Mouse (Mus musculus): ENCODE measurements around the gene Ajm1.

Gene Ajm1

DNA sequence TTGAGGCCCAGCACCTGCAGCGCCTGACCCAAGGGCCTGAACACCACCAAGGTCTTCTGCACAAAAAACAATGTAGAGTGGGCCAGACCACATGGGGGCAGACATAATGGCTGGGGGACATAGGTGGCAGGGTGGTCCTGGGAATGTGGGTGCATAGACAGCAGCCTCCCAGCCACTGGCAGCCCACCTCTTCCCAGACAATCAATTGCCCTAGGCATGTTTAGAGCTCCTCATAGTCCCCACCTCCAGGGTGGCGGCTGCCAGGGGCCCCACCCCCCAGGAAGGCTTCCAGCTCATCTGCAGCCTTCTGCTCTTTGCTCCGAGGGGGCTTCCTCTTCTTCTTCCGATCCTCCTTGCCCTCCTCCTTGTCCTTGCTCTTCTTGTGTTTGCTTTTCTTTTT, 2.0 kb upstream of the Ajm1 start:
- DNase-seq (ENCODE audit: low spot score): no peak

DNA sequence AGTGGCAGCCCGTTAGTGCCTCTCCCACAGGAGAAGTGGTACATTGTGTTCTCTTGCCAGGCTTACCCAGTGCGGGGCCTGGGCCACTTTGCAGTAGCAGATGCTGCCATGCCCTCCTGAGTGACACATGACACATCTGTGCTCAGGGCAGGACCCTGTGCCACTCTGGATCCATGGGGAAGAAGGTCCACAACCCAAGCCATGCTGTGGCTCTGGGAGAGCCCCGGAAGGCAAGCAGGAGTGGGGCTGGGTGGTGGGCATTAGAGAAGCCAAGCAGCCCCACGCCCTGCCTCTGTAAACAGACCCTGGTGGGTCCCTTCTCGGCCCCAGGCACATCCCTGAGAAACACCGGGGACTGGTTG, 1.5 kb upstream of the Ajm1 start:
- no peak for DNase-seq (ENCODE audit: low spot score)

DNA sequence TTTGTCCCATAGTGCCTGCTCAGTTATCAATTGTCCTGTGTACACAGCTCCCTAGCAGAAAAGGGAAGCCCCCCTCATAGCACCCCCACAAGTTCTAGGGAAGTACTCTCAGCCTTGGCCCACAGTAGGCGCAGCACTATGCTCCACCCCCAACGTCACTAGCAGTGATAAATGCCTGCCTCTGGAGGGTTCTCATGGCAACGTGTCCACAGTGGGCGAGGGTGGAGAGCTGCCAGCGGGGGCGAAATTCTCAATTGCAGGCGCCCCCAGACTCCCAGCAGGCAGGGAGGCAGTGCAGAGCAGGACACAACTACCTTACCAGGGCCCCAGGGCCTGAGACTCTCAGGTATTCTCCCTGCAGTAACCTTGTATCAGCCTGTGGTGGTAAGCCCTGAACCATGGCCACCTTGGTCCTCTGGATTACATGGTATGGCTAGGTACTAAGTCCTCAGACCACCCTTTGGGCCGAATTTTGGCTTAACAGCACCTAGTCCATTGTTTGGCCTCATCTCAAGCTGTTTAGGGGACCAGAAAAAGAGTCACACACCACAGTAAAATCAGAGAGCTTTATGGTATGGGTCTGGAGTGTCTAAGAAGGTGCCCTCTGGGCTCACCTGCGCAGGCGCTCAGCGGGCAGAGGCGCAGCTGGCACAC, 1.0 kb upstream of the Ajm1 start:
- DNase-seq (ENCODE audit: low spot score): no peak

DNA sequence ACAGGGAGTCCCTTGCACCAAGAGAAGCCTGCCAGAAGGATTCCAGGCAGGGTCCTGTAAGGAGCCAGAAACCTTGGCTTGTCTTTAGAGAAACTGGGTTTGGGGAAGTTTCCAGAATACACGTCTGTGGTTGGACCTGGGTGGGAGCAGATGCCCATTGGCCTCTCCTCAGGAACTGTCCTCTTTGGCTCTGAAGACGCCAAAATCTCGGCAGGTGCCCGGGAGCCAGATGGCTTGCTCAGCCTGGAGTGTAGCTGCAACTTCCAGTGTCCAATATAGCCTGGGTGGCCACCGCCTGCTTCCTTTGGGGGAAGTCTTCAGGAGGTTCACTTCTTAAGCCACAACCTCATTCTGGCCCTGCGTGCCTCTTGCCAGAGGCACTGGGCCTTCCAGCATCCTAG, 344 bp upstream of the Ajm1 start:
- DNase-seq (ENCODE audit: low spot score): no peak

DNA sequence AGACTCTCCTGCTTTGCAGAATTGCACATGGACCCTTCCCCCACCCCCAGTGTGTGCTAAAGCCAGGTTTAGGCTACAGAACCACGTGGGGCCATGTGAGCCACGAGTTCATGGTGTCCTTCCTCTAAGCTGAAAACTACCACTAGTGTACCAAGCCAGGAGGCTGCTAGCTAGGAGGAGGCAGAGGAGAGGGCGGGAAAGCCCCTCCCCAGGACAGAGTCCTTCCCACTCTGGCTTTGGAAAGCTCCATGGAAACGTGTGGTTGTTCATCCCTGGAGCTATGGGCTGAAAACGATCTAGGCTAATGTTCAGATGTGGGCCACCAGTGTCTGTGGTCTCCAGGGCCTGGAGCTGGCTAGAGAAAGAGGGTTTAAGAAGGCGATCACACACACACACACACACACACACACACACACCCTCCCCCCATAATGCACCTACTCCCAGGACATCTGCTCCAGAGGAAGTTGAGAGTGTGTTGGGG, 896 bp downstream of the Ajm1 start:
- DNase-seq (ENCODE audit: low spot score): no peak

DNA sequence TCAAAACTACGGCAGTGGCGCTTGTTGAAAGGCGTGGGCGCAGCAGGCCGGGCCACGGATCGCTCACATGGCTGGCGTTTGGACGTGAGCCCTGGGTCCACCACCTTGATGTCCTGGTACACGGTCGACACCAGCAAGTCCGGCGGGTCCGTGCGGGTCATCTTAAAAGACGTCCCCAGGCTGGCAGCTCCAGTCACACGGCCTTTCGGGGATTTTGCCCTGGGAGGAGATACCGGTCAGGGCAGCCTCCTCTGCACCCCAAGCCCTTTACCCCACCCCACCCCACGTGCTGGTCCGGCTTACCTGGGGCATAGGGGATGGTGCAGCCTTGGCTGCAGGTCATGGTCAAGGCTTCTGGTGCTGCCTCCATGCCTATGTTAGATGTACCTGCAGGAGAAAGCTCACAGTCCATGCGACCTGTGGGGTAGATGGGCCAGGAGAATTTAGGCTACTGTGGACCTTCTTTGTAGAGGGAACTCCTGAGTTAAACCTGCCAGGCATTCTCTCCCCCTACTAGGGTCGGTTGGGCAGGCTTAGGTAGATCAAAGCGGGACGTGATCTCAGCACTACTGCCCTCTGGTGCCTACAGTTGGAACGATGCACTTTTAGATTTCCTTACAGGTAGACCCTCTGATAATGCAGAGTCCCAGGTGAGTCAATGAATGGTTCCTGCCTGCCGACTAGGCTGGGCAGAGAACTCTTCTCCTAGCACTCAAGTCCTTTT, 1.7 kb downstream of the Ajm1 start:
- DNase-seq (ENCODE audit: low spot score): peak; percentile 66

DNA sequence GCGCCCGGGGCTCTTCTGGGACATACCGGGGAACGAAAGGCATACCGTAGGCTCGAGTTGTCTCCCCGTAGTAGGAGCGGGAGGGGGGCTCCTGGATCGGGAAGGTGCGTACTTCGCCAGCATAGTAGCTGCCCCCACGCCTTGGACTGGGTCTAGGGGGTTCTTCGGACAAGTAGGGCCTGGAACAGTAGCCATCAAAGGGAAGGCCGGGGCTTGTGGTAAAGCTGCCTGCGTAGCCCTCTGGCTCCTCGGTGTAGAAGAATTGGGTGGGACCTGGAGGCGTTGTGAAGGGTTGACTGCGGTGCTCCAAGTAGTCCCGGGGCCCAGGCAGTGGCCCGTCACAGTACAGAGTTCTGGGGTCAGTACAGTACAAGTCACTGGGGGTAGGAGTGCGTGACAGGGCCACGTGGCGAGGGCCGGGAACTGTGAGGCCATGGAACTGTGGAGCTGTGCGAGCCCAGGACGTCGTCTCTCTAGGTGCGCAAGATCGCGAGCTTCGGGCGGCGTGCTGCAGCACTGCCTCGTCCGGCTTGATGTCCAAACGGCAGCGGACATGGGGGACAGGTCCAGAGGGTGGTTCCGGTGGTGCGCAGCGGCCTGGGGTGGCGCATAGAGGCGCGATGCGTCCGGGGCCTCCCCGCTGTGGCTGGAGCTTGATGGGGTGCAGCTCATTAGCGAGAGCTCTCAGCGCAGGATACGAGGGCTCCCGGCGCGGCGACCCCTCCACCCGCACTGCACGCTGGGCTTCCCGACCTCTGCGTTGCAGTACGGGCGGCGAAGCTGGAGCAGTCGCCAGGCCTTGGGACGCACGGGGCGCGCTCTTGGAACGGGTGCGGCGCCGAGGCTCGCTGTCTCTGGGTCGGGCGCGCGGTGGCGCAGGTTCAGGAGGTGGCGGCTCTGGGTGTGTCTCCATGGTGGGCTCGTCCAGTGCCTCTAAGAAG, 2.5 kb downstream of the Ajm1 start:
- DNase-seq (ENCODE audit: low spot score): no peak

DNA sequence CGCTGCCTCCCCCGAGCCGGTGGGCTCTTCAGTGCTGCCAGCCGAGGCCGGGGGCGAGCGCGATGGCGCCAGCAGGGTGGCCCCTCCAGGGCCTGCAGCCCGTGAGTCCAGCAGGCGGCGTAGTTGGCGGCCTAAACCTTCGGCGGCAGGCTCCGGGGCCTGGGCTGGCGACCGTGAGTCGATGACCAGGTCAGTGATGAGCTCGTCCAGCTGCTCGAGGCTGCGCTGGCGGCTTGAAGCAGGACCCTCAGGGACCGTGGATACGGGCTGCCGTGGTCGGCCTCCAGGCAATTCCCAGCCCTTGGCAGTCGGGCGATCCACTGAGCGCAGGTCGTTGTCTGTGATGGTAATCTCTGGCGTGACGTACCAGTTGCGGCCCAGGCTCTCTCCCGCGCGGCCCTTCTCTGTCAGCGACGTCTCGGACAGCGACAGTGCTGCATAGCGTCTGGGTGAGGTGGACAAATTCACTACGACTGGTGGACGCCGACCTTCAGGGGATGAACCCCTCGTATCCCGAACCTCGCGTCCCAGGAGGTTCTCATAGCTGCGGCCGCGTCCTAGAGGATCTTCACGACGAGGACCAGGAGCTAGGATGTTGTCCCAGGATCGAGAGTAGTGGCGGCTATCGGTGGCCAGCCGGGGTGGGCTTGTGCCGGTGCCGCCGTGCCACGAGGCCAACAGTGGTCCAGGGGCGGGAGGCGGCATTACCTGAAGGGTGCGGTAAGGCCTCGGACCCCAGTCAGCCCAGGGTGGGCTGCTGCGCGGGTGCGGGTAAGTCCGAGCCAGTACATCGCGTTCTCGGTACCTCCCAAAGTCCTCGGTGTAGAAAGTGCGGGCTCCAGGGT, 3.4 kb downstream of the Ajm1 start:
- no peak for DNase-seq (ENCODE audit: low spot score)

DNA sequence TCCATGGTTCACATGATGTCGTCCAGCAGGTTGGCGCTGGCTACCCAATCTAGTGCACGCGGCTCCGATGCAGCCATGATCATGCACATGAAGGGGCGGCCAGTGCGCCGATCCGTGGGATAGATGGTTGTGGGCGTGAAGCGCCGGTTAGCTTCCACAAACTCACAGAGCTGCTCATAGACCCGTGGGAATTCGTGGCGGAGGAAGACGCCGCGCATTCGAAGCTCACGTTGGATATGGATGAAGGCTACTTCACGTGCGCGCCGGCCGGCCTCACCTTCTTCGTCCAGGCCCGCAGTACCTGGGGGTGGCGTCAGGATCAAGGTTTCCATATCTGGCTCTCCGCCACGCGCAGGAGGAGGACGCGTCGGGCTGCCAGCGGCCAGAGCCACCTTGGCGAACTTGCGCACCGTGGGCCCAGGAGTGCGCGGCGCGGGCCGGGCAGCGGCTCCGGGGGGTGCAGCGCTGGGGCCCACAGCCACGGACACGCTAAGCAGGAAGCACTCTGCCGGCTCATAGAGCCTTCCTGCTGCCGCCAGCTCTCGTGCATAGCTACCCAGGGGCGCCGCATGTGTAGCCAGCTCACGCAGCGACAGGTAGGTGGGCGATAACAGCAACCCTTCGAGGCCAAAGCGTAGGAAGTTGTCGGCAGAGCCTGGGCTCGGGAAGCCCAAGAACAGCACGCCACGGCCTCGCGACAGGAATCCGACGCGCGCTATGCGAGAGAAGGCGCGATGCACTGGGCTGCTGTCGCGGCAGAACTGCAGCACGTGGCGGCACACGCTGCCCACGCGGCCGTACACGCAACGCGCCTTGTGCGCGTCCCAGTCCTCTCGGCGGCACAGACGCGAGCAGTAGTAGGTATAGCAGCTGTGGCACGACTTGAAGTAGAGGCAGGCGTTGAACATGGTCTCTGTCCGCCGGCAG, 4.3 kb downstream of the Ajm1 start:
- DNase-seq (ENCODE audit: low spot score): peak; percentile 36

DNA sequence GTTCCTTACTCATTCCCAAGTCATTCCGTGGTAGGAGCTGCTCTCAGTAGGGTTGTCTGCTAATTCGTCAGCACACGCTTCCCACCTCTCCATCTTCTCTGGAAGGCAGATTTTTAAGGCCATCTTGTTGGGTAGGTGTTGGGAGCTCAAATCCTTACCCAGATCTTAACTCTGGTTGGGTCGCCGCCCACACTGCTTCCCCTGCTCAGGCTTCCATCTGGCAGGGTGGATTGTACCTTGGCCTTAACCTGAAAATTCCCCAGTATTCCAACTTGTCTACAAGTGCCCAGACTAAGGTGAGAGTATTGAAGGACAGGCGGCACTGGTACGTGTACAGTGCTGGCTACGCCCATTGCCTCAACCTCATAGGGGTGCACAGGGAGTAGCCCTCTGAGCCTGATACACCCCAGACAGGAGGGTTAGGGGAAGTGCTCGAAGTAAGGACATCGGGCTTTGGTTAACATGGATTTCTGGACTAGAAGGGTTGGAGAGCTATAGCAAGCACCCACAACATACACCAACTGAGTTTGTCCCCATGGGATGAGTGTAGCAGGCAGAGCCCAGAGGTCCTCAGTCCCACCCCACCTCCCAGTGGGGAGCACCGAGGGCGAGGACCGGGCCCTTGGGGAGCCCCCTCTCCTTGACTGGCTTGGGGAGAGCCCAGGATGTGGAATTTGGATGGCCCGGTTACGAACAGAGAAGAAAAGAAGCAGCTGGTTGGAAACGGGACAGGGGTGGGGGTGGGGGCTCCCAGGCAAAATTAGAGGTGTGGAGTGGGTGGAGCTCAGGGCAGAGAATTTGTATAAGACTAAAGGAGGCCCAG, 5.3 kb downstream of the Ajm1 start:
- DNase-seq (ENCODE audit: low spot score): no peak

DNA sequence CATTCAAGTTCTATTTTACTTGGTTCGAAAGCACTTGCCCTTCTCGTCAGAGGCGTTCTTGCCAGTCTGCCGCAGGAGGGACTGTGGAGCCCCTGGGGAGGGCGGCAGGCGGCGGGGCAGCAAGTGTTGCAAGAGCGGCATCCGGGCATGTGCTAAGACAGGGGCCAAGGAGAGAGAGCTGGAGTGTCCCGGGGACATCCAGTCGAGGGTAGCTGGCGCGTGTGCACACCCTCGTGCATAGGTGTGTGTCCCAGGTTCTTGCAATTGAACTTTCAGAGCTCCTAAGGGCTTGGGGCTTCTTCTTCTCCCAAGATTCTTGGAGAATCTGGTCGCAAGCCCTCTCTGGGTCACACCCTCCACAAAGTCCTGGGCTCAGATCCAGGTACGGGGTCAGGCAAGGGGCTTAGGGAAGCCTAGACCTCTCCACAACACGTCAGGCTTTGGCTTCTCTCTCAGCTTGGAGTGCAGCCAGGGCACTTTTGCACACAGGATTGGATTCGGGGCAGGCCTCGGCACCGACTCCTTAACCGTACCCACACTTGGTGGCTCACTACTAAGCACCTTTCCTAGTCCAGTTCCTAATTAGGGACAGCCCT, 6.0 kb downstream of the Ajm1 start:
- DNase-seq (ENCODE audit: low spot score): peak; percentile 26

DNA sequence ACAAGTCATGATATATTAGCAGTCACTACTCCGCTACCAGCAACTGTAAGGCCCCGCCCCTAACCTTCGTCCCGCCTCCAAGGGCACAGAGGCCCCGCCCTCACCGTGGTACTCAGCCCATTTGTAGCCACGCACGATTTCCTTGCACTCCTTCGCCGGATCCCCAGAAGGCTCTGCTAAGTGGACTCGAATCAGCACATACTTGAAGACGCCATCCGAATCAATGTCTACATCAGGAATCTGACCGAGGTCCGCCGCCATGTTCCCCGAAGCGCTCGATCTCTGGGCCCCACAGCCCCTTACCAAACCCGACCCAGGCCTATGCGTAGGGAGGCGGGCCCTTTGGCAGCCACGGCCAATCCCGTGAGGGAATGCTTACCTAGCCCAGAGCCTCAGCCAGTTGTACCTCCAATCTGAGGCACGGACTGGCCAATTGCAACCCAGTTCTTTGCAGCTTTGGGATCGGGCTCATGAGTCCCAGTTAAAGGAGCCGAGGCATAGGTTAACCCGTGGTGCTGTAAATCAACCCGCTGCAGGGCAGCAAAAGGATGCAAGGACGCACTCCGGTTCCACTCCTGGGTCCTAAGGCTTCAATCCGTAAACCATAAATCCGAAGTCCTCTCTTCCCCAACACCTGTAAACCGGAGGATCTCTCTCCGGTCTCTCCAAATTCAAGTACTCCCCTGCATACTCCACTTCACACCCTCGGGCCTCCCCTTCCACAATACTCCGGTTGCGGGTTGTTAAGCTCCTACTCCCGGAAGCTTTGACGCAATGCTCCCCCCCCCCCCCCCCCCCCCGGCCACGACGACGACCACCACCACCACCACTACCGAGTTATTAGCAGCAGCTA, 6.8 kb downstream of the Ajm1 start, which contains the start of the genes Mamdc4 and Phpt1:
Gene Mamdc4, minus strand, starts transcription at position 267 of the 853 bp plus-strand sequence.
Gene Phpt1, minus strand, starts transcription at position 646 of the 853 bp plus-strand sequence.
- DNase-seq (ENCODE audit: low spot score): peak; percentile 94

DNA sequence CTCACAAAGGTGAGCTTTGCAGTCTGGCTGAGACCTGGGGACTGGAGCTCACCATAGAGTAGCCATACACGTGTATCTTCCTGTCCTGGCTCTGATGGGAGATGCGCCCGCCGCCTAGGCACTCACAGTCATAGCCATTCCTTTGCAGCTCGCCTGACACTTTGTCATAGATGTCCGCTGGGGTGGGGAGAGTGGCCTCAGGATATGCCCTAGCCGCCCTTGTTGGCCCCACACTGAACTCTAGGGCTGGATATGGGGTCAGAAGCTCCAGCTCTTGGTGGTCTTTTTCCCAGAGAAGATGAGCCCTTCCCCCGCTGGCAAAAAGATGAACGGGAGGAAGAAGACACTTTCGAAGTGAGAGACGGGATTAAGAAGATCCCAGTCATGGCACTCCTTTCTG, 7.4 kb downstream of the Ajm1 start:
- DNase-seq (ENCODE audit: low spot score): no peak

DNA sequence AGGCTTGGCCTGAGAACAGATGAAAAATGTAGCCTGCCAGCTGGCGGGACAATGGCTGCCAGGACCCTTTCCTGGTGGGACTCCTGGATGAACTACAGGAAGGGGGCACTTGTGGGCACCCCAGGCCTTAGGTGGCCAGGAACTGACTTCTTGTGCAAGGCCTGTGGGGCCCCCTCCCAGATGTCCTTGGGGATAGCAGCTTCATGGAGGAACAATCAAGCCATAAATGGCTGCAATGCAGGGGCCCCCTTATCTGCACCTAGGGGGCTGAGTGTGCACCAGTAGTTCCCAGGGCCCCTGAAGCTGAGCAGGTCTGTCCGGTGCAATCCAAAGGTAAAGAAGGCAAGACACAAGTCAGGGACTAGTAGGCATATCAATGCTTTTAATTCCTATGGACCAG, 8.5 kb downstream of the Ajm1 start:
- no peak for DNase-seq (ENCODE audit: low spot score)

DNA sequence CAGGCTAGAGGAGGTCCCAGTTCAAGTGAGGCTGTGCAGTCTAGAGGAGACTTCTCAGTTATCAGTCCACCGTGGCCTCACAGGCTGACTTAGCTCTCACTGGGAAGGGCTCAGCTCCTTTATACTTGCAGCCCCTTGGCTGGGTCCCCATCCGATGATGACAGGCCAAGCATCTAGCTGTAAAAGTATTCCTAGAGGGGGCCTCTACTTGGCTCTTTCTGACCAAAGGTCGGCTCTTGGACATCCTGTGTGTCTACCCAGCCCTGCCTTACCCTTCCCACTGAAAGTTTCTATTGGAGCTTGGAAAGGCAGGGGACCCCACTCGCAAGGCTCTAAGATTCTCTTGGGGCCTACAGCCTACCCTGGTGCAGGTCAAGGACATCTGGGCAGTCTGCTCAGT, 10.3 kb downstream of the Ajm1 start:
- no peak for DNase-seq (ENCODE audit: low spot score)

DNA sequence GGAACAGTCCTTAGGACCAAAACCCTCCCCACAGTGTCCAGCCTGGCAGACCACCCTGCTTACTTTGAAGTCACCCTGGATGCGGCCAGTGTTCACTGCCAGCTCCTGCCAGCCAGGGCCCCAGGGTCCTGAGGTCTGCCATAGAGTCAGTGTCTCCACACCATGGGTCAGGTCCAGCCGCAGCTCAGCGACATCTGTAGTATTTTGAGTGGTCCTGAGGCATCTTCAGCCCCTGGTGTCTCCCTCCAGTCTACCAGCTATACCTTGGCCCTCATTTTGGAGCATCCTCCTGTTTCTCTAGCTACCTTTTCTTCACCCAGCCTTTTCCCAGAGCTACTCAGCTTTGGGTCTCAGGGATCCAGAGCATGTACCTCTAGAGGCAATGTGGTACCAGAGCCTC, 12.2 kb downstream of the Ajm1 start:
- DNase-seq (ENCODE audit: low spot score): no peak

DNA sequence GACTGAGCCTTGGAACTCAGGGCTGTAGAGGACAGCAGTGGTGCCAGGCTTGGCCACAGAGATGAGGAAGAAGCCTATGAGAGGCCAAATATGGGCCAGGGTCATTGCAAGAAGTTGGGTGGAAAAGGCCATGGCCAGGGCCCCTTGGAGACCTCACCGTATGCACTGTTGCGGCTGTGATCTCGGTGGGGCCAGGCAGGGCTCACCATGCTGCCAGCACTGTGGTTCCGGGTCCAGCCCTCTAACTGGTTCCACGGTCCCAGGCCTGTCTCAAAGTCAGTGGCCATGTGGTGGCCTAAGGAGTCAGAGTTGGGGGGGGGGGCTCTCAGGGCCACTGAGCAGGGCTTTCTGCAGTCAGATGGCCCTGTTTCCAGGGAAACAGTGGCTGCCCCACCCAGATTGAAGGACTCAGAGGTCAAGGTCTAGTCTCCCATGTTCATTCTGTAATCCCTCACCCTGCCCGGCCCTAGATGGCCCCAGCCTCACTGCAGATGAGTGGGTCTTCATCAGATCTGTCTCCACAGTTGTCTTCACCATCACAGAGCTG, 13.0 kb downstream of the Ajm1 start:
- DNase-seq (ENCODE audit: low spot score): no peak

DNA sequence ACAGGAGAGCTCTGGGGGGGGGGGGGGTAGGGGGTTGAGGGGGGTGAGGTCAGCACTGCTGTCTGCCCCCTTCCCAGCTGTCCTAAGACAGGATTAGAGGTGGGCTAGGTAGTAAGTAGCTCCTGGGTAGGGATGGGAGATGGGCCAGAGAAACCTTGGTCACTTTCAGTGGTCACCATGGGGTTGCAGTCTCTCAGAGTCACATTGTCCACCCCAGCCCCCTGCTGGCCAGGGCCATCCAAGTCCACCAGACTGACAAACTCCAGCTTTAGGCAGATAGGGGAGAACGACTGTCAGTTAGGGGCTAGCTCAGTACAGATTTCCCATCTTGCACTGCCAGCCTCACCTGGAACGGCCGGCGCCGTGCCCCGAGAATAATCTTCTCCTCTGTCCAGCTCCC, 15.0 kb downstream of the Ajm1 start:
- DNase-seq (ENCODE audit: low spot score): no peak

Measured in T-cell, adult 2 months (primary cell).